Comparison of ENCODE assay signal across 11 mouse cellular contexts in the genomic region with DNA sequence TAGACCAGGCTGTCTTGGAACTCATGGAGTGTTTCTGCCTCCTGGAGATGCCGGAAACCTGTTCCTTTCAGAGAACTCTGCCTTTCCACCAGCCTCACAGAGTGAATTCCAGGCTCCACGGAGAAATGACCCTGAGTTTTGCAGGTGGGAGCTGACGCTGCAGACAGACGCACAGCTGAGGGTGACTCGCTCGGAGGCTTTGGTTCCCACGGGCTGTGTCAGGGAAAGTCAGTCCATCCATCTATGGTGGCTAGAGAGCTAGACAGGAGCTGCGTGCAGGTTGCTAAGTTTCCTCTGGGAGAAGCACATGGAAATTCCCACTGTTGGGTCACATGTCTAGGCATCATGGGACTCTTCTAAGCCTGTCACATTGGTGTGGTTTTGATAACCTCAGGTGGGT. TPM values are rescaled to one million over a fixed set of nuclear protein-coding genes. Genes with fewer than 3 reads are reported as not detected.
DNase-seq lines count a peak whose midpoint lies in the region; ATAC-seq and TF ChIP-seq lines count a peak whose summit lies in the region.
"Had no signal": no experiment of that assay in that cellular context is flagged by ENCODE, and none has a peak within 500 bp of the region (broad histone marks: within the 10 kb centered on the region; RNA-seq: fewer than 3 reads in every experiment).

No protein-coding gene starts in this region.

- ATAC-seq in forebrain, embryonic 13.5 days, result no peak
- no peak for ATAC-seq in forebrain, embryonic 12.5 days (ENCODE audit: low FRiP score)
- ATAC-seq in intestine, embryonic 16.5 days, result no peak
- ATAC-seq in stomach, embryonic 16.5 days (ENCODE audit: insufficient read depth, low FRiP score), result no peak
- ATAC-seq in hindbrain, embryonic 13.5 days (ENCODE audit: low FRiP score), result no peak
- ATAC-seq: forebrain, postnatal 0 days had no signal

- H3K27ac ChIP-seq in forebrain, embryonic 13.5 days, result 0 out of 2 replicates have a peak overlapping the region, but pooled peaks have one; percentile 10
- H3K27ac ChIP-seq in forebrain, embryonic 12.5 days, result no peak overlapping the region
- peak overlapping the region; percentile 38; the same call in 1 of the 2 replicates for H3K27ac ChIP-seq in left cerebral cortex, adult 2 months
- H3K27ac ChIP-seq in intestine, embryonic 16.5 days (ENCODE audit: low read length), result peak overlapping the region; percentile 29; the same call in 1 of the 2 replicates
- H3K27ac ChIP-seq in stomach, embryonic 16.5 days (ENCODE audit: low read length), result 0 out of 2 replicates have a peak overlapping the region, but pooled peaks have one; percentile 6
- no peak overlapping the region for H3K27ac ChIP-seq in hindbrain, embryonic 13.5 days

- H3K9me3 ChIP-seq in forebrain, embryonic 13.5 days (replicated peaks), result no peaks in the 10 kb centered on the region
- no peaks in the 10 kb centered on the region for H3K9me3 ChIP-seq in forebrain, embryonic 12.5 days
- no peaks in the 10 kb centered on the region for H3K9me3 ChIP-seq in intestine, embryonic 16.5 days (ENCODE audit: control insufficient read depth, low read length)
- no peaks in the 10 kb centered on the region for H3K9me3 ChIP-seq in stomach, embryonic 16.5 days (replicated peaks; ENCODE audit: control insufficient read depth, low read length)
- H3K9me3 ChIP-seq in hindbrain, embryonic 13.5 days, result no peaks in the 10 kb centered on the region

- peaks cover under 1% of the 10 kb centered on the region for H3K36me3 ChIP-seq in forebrain, embryonic 13.5 days (ENCODE audit: poor library complexity, severe bottlenecking)
- H3K36me3 ChIP-seq in forebrain, embryonic 12.5 days (replicated peaks), result peaks cover under 1% of the 10 kb centered on the region; the same call in 1 of the 2 replicates
- 0 out of 2 replicates have a peak, but pooled peaks cover 5% of the 10 kb centered on the region for H3K36me3 ChIP-seq in intestine, embryonic 16.5 days (ENCODE audit: control insufficient read depth, insufficient read depth, low read length)
- no peaks in the 10 kb centered on the region for H3K36me3 ChIP-seq in stomach, embryonic 16.5 days (ENCODE audit: control insufficient read depth, insufficient read depth, low read length)
- peaks cover 5% of the 10 kb centered on the region; the same call in 1 of the 2 replicates for H3K36me3 ChIP-seq in hindbrain, embryonic 13.5 days

- DNase-seq in left cerebral cortex, adult 2 months (ENCODE audit: extremely low spot score in 1 of 2, low spot score in 2 of 2), result no peak
- no peak for DNase-seq in left cerebral cortex, adult 8-10 months (ENCODE audit: low spot score in 2 of 2)
- DNase-seq in lung, adult 2 months, result no peak
- DNase-seq: forebrain, postnatal 0 days had no signal

- intact Hi-C loops in left cerebral cortex, adult 2 months (cut with DNase I), result no loop called here

- no peaks in the 10 kb centered on the region for H3K27me3 ChIP-seq in forebrain, embryonic 13.5 days
- H3K27me3 ChIP-seq in forebrain, embryonic 12.5 days, result no peaks in the 10 kb centered on the region
- no peaks in the 10 kb centered on the region for H3K27me3 ChIP-seq in intestine, embryonic 16.5 days (replicated peaks; ENCODE audit: control insufficient read depth, insufficient read depth, low read length)
- no peaks in the 10 kb centered on the region for H3K27me3 ChIP-seq in stomach, embryonic 16.5 days (ENCODE audit: control insufficient read depth, insufficient read depth, low read length)
- H3K27me3 ChIP-seq in hindbrain, embryonic 13.5 days, result no peaks in the 10 kb centered on the region

- TF ChIP-seq CTCF in left cerebral cortex, adult 2 months (IDR thresholded peaks at IDR 0.05), result no peak
- TF ChIP-seq CTCF in lung, adult 2 months (IDR thresholded peaks at IDR 0.05; ENCODE audit: insufficient read depth, low read length), result no peak

- H3K4me3 ChIP-seq in forebrain, embryonic 13.5 days, result no peak overlapping the region
- no peak overlapping the region for H3K4me3 ChIP-seq in forebrain, embryonic 12.5 days (replicated peaks)
- H3K4me3 ChIP-seq in left cerebral cortex, adult 2 months, result no peak overlapping the region
- H3K4me3 ChIP-seq in intestine, embryonic 16.5 days (ENCODE audit: low read length), result no peak overlapping the region
- no peak overlapping the region for H3K4me3 ChIP-seq in stomach, embryonic 16.5 days (replicated peaks; ENCODE audit: low read length)
- H3K4me3 ChIP-seq in hindbrain, embryonic 13.5 days, result no peak overlapping the region
- no peak overlapping the region for H3K4me3 ChIP-seq in lung, adult 2 months (replicated peaks; ENCODE audit: extremely low read depth, low read depth, low read length)

- no peak overlapping the region for H3K9ac ChIP-seq in forebrain, embryonic 13.5 days
- no peak overlapping the region for H3K9ac ChIP-seq in forebrain, embryonic 12.5 days
- no peak overlapping the region for H3K9ac ChIP-seq in intestine, embryonic 16.5 days (ENCODE audit: low read depth, low read length)
- H3K9ac ChIP-seq in stomach, embryonic 16.5 days (ENCODE audit: low read length), result no peak overlapping the region
- H3K9ac ChIP-seq in hindbrain, embryonic 13.5 days, result no peak overlapping the region
- H3K9ac ChIP-seq: forebrain, postnatal 0 days; lung, embryonic 14.5 days had no signal

- no peak overlapping the region for H3K4me2 ChIP-seq in forebrain, embryonic 13.5 days
- no peak overlapping the region for H3K4me2 ChIP-seq in forebrain, embryonic 12.5 days
- H3K4me2 ChIP-seq in intestine, embryonic 16.5 days (ENCODE audit: low read depth, low read length), result no peak overlapping the region
- no peak overlapping the region for H3K4me2 ChIP-seq in stomach, embryonic 16.5 days (ENCODE audit: low read depth, low read length)
- H3K4me2 ChIP-seq in hindbrain, embryonic 13.5 days, result no peak overlapping the region
- H3K4me2 ChIP-seq: lung, embryonic 14.5 days; midbrain, embryonic 11.5 days had no signal

- 92% methylated on average over 8 of the region's 8 CpGs for WGBS in forebrain, embryonic 13.5 days
- WGBS in forebrain, embryonic 12.5 days, result 93% methylated on average over 8 of the region's 8 CpGs
- 73% methylated on average over 8 of the region's 8 CpGs for WGBS in intestine, embryonic 16.5 days
- WGBS in stomach, embryonic 16.5 days, result 67% methylated on average over 8 of the region's 8 CpGs
- WGBS in hindbrain, embryonic 13.5 days, result 88% methylated on average over 8 of the region's 8 CpGs
- WGBS in lung, adult 2 months, result 62% methylated on average over 8 of the region's 8 CpGs

- no peak for TF ChIP-seq POLR2A in lung, adult 2 months (IDR thresholded peaks at IDR 0.05; ENCODE audit: borderline replicate concordance, extremely low read depth, low read depth, low read length)

- peaks cover 24% of the 10 kb centered on the region for H3K4me1 ChIP-seq in forebrain, embryonic 13.5 days
- peaks cover 26% of the 10 kb centered on the region for H3K4me1 ChIP-seq in forebrain, embryonic 12.5 days
- peaks cover 61% of the 10 kb centered on the region for H3K4me1 ChIP-seq in intestine, embryonic 16.5 days (ENCODE audit: control insufficient read depth, insufficient read depth, low read length)
- H3K4me1 ChIP-seq in stomach, embryonic 16.5 days (ENCODE audit: control insufficient read depth, insufficient read depth, low read length), result peaks cover 78% of the 10 kb centered on the region
- H3K4me1 ChIP-seq in hindbrain, embryonic 13.5 days (replicated peaks), result peaks cover 64% of the 10 kb centered on the region
- peaks cover 44% of the 10 kb centered on the region for H3K4me1 ChIP-seq in lung, adult 2 months (ENCODE audit: control insufficient read depth, insufficient read depth, low read length)

RNA-seq across cellular contexts. Expression of a gene that starts 38.5 kb away (rescaled TPM):
- polyA plus RNA-seq in forebrain, embryonic 13.5 days (2015; fragmentation: Nextera tagmentation; extraction: Ambion mirVana), result 309 TPM in 2 replicates
- 307 and 312 TPM in 2 replicates for polyA plus RNA-seq in forebrain, embryonic 12.5 days (2016; fragmentation: Nextera tagmentation; extraction: Ambion mirVana)
- total RNA-seq in left cerebral cortex, adult 2 months (2021), result 100 to 1,000 TPM; 306 to 324 TPM
- total RNA-seq in left cerebral cortex, adult 8-10 months (2022), result 100 to 1,000 TPM; 310 to 345 (median 321) TPM
- polyA plus RNA-seq in intestine, embryonic 16.5 days (2015; fragmentation: Nextera tagmentation; extraction: Ambion mirVana), result 440 and 454 TPM in 2 replicates
- polyA plus RNA-seq in stomach, embryonic 16.5 days (2015; fragmentation: Nextera tagmentation; extraction: Ambion mirVana), result 421 and 434 TPM in 2 replicates
- 340 and 343 TPM in 2 replicates for polyA plus RNA-seq in hindbrain, embryonic 13.5 days (2015; fragmentation: Nextera tagmentation; extraction: Ambion mirVana)
- polyA plus RNA-seq in lung, adult 2 months (2012; rRNA removed), result 152 and 172 TPM in 2 replicates

Comparison
In these comparisons a context has a peak if more than half of its experiments do, and no peak if none do; other contexts are left out.
1. H3K27ac ChIP-seq: peak in forebrain, embryonic 13.5 days (single experiment), left cerebral cortex, adult 2 months (single experiment), intestine, embryonic 16.5 days (single experiment) and stomach, embryonic 16.5 days (single experiment); none in forebrain, embryonic 12.5 days (single experiment) and hindbrain, embryonic 13.5 days (single experiment).